In the genomic region with DNA sequence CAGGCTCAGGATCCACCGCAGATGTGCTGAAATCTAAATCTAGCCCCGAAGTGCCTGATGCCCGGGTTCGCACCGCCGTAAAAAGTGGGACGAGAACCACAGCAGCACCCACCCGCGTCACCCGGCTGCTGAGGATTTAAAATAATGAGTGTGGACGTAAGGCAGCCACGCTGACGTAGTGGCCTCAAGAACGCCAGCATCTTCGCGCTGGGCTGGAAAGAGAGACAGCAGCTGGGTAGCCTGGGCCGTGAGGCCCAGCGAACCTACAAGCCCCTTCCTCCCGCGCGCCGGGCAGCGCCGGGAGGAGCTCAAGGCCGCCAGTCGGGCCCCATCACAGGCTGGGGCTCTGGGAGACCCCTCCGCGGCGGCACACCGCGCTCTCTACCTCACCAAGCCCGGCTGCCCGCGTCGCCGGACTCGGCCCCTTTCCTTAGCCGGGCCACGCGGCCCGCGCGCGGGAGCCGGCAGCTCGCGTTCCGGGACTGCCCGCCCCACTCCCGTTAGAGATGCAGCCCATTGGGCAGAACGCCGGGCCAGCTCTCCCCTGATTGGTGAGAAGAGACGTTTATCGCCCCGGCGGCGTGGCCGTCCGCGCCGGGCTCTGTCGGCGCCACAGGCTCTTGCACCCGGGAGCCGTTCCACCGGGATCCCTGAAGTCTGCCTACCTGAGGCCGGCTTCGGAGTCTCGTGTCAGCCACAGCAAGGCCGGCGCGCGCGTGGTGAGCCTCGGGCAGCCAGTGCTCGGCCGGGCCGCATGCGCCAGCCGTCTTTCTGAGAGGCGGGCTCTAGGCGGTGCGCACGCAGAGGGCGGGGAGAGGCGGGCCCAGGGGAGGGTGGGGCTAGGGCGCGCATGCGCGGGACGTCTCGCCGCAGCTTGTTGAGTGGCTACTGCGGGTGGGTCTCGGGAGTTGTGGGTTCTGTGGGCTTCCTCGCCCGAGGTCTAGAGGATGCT, we compare ENCODE assay signal across 8 mouse cellular contexts. TPM values are rescaled to one million over a fixed set of nuclear protein-coding genes. Genes with fewer than 3 reads are reported as not detected.
DNase-seq lines count a peak whose midpoint lies in the region; ATAC-seq lines count a peak whose summit lies in the region.

A gene (minus strand): TSS at position 791 of the 952 bp plus-strand sequence.

- H3K4me3 ChIP-seq in megakaryocyte, embryonic 14.5 days (replicated peaks), result peak within 1 kb of the TSS; percentile 99

- no peaks in the 10 kb centered on the region for H3K9me3 ChIP-seq in megakaryocyte, embryonic 14.5 days

- peak; percentile 97 for DNase-seq in ZHBTc4 (ENCODE audit: low read depth, low spot score)
- DNase-seq in gastrocnemius, adult 8-10 months (ENCODE audit: low spot score in 2 of 2), result peak; percentile 92
- DNase-seq in hindlimb bud, embryonic 11.5 days (ENCODE audit: extremely low spot score, low read depth, low spot score), result peak; percentile 70
- DNase-seq in left cerebral cortex, adult 8-10 months (ENCODE audit: low spot score in 2 of 2), result peak; percentile 87 to 90
- DNase-seq in right cerebral cortex, postnatal 10 days (ENCODE audit: low spot score in 2 of 2), result peak; percentile 96
- peak; percentile 91 for DNase-seq in urinary bladder, postnatal 25 days (ENCODE audit: low spot score)

- ATAC-seq in common myeloid progenitor, adult 5-6 weeks (replicated peaks; ENCODE audit: low read depth, poor library complexity, severe bottlenecking), result peak; percentile 83

- peaks cover 11% of the 10 kb centered on the region for H3K36me3 ChIP-seq in megakaryocyte, embryonic 14.5 days (replicated peaks; ENCODE audit: low read length)

- H3K27me3 ChIP-seq in megakaryocyte, embryonic 14.5 days (replicated peaks), result peaks cover 15% of the 10 kb centered on the region

- peaks cover 47% of the 10 kb centered on the region for H3K4me1 ChIP-seq in megakaryocyte, embryonic 14.5 days

RNA-seq across cellular contexts. Expression of the gene that starts here (rescaled TPM):
- 62.3 and 62.4 TPM in 2 replicates for total RNA-seq in common myeloid progenitor, adult 5-6 weeks (2017)
- 10 to 100 TPM; 13.2 to 14.6 (median 13.9) TPM for total RNA-seq in gastrocnemius, adult 8-10 months (2022)
- 10 to 100 TPM; 36.9 to 37.8 (median 37.8) TPM for total RNA-seq in left cerebral cortex, adult 8-10 months (2022)
- 1.4 and 2.5 TPM in 2 replicates for polyA plus RNA-seq in megakaryocyte, embryonic 14.5 days (2012; ENCODE audit: insufficient read depth, low replicate concordance)

Comparison
In these comparisons a context has a peak if more than half of its experiments do, and no peak if none do; other contexts are left out.
1. Peak in every context shown above with its lines: DNase-seq, ATAC-seq and H3K4me3 ChIP-seq.